Mouse (Mus musculus): ENCODE data around the gene Tmed6. TPM values are rescaled to one million over a fixed set of nuclear protein-coding genes. Genes with fewer than 3 reads are reported as not detected.

The Tmed6 gene
- total and polyA plus RNA-seq, 2 experiments = 2.0 TPM; not detected in 1

DNA sequence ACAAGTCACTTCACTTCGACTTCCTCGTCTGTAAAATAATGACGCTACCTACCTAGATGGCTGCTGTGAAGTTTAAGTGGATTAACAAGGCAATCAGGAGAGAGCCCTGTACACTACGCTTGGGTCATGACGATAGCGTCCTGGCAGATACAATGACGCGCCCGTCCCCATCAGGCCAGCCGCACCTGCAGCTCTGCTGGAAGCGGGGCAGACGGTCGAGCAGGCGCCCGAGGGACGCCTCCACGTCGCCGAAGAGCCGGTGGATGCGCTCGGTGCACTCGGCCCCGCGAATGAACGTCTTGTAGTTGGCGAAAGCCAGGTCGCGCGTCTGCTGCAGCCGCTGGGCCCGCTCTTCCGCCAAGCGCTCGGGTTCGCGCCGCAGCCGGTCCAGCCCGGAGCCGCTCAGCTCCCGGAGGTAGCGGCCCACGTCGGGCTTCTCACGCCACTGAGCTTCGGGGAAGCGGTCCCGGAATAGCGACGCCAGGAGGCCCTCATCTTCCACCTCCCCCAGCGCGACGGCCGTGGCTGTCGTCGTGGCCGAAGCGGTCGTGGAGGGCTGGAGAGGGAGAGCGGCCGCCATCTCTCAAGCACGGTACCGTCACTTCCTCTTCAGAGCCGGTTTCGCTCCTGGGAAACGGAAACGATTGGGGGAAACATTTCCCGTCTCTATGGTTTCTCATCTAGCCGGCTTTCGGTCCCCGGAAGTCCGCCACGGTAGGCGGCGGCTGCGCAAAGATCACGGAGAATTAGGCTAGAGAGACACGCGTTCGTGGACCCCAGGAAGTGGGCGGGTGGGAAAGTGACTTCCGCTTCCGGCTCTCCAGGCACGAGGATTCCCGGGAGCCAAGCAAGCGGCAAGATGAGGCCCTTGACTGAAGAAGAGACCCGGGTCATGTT, 9.1 kb downstream of the Tmed6 start, which contains the start of the genes Cog8 and Nip7:
Gene Cog8 (minus strand): TSS at position 614 of the 897 bp plus-strand sequence.
Gene Nip7 (plus strand): TSS at position 802 of the 897 bp plus-strand sequence.
- TF ChIP-seq CTCF (IDR thresholded peaks at IDR 0.05; ENCODE audit: low read depth, low read length) (no peak), POLR2A (IDR thresholded peaks at IDR 0.05; ENCODE audit: extremely low read depth, insufficient read depth, low read length) (peak; percentile 49; the same call in 1 of the 2 replicates)
- DNase-seq (ENCODE audit: extremely low read depth, low read depth, low spot score) = peak; percentile 95
- peak within 1 kb of the TSS; percentile 73 for H3K4me3 ChIP-seq (ENCODE audit: insufficient read depth, low read depth, low read length)
- H3K36me3 ChIP-seq (ENCODE audit: control insufficient read depth, insufficient read depth, low read length) = peaks cover 22% of the 10 kb centered on the region
- H3K4me1 ChIP-seq (ENCODE audit: control insufficient read depth, insufficient read depth, low read length) = peaks cover 4% of the 10 kb centered on the region
- H3K79me2 ChIP-seq (ENCODE audit: control insufficient read depth, insufficient read depth, low read length) = peaks cover 7% of the 10 kb centered on the region; the same call in 1 of the 2 replicates
- WGBS = under 1% methylated on average over 88 of the region's 88 CpGs
- H3K27me3 ChIP-seq (ENCODE audit: control insufficient read depth, insufficient read depth, low read length) = no peaks in the 10 kb centered on the region
- peak within 1 kb of the TSS; percentile 58 for H3K27ac ChIP-seq (replicated peaks; ENCODE audit: insufficient read depth, low read depth, low read length)
- H3K9ac ChIP-seq (ENCODE audit: low read depth, low read length) = peak within 1 kb of the TSS; percentile 91

GRCm38 (mm10) chr8:107052046-107052445, 13.4 kb downstream of the Tmed6 start:
- H3K27me3 ChIP-seq (ENCODE audit: control insufficient read depth, insufficient read depth, low read length) = no peaks in the 10 kb centered on the region
- H3K79me2 ChIP-seq (ENCODE audit: control insufficient read depth, insufficient read depth, low read length) = peaks cover 7% of the 10 kb centered on the region; the same call in 1 of the 2 replicates
- WGBS = 96% methylated on average over 8 of the region's 8 CpGs
- peaks cover 7% of the 10 kb centered on the region; the same call in 1 of the 2 replicates for H3K4me1 ChIP-seq (ENCODE audit: control insufficient read depth, insufficient read depth, low read length)
- H3K27ac ChIP-seq (replicated peaks; ENCODE audit: insufficient read depth, low read depth, low read length) = no peak overlapping the region
- no peak for DNase-seq (ENCODE audit: extremely low read depth, low read depth, low spot score)
- H3K36me3 ChIP-seq (ENCODE audit: control insufficient read depth, insufficient read depth, low read length) = peaks cover 21% of the 10 kb centered on the region
- no peak for TF ChIP-seq POLR2A (IDR thresholded peaks at IDR 0.05; ENCODE audit: extremely low read depth, insufficient read depth, low read length)
- H3K9ac ChIP-seq (ENCODE audit: low read depth, low read length) = no peak overlapping the region
- H3K4me3 ChIP-seq (ENCODE audit: insufficient read depth, low read depth, low read length) = no peak overlapping the region

- Histone ChIP-seq H3K36me3 (ENCODE audit: control insufficient read depth, insufficient read depth, low read length) (peaks cover 46% of the 10 kb centered on the region), H3K27ac (replicated peaks; ENCODE audit: insufficient read depth, low read depth, low read length) (no peak overlapping the region), H3K27me3 (ENCODE audit: control insufficient read depth, insufficient read depth, low read length) (no peaks in the 10 kb centered on the region), H3K9ac (ENCODE audit: low read depth, low read length) (no peak overlapping the region), H3K4me1 (ENCODE audit: control insufficient read depth, insufficient read depth, low read length) (peaks cover 8% of the 10 kb centered on the region; the same call in 1 of the 2 replicates), H3K79me2 (ENCODE audit: control insufficient read depth, insufficient read depth, low read length) (peaks cover 5% of the 10 kb centered on the region; the same call in 1 of the 2 replicates), H3K4me3 (ENCODE audit: insufficient read depth, low read depth, low read length) (no peak overlapping the region)
- no peak for DNase-seq (ENCODE audit: extremely low read depth, low read depth, low spot score)
- 90% methylated on average over 4 of the region's 4 CpGs for WGBS
- TF ChIP-seq POLR2A (IDR thresholded peaks at IDR 0.05; ENCODE audit: extremely low read depth, insufficient read depth, low read length) (no peak), CTCF (IDR thresholded peaks at IDR 0.05; ENCODE audit: low read depth, low read length) (no peak)
Observed at GRCm38 (mm10) chr8:107049480-107049879, 16.0 kb downstream of the Tmed6 start.

- H3K79me2 ChIP-seq (ENCODE audit: control insufficient read depth, insufficient read depth, low read length) = peaks cover 5% of the 10 kb centered on the region; the same call in 1 of the 2 replicates
- peak within 1 kb of the TSS; percentile 72 for H3K27ac ChIP-seq (replicated peaks; ENCODE audit: insufficient read depth, low read depth, low read length)
- WGBS = 9% methylated on average over 87 of the region's 87 CpGs
- DNase-seq (ENCODE audit: extremely low read depth, low read depth, low spot score) = peak; percentile 78
- peak within 1 kb of the TSS; percentile 74 for H3K4me3 ChIP-seq (ENCODE audit: insufficient read depth, low read depth, low read length)
- H3K9ac ChIP-seq (ENCODE audit: low read depth, low read length) = peak within 1 kb of the TSS; percentile 92
- no peaks in the 10 kb centered on the region for H3K27me3 ChIP-seq (ENCODE audit: control insufficient read depth, insufficient read depth, low read length)
- no peak for TF ChIP-seq POLR2A (IDR thresholded peaks at IDR 0.05; ENCODE audit: extremely low read depth, insufficient read depth, low read length)
- TF ChIP-seq CTCF (IDR thresholded peaks at IDR 0.05; ENCODE audit: low read depth, low read length) = no peak
- H3K36me3 ChIP-seq (ENCODE audit: control insufficient read depth, insufficient read depth, low read length) = peaks cover 54% of the 10 kb centered on the region
- peaks cover 12% of the 10 kb centered on the region for H3K4me1 ChIP-seq (ENCODE audit: control insufficient read depth, insufficient read depth, low read length)
Observed at GRCm38 (mm10) chr8:107048061-107048941, 17.1 kb downstream of the Tmed6 start, which contains the start of gene Pdf. Gene Pdf (minus strand): TSS chr8:107048614.

GRCm38 (mm10) chr8:107046976-107047375, 18.5 kb downstream of the Tmed6 start:
- DNase-seq (ENCODE audit: extremely low read depth, low read depth, low spot score) = no peak
- Histone ChIP-seq H3K4me3 (ENCODE audit: insufficient read depth, low read depth, low read length) (no peak overlapping the region), H3K27me3 (ENCODE audit: control insufficient read depth, insufficient read depth, low read length) (no peaks in the 10 kb centered on the region), H3K36me3 (ENCODE audit: control insufficient read depth, insufficient read depth, low read length) (peaks cover 51% of the 10 kb centered on the region), H3K9ac (ENCODE audit: low read depth, low read length) (no peak overlapping the region; the same call in 1 of the 2 replicates), H3K4me1 (ENCODE audit: control insufficient read depth, insufficient read depth, low read length) (peaks cover 12% of the 10 kb centered on the region), H3K79me2 (ENCODE audit: control insufficient read depth, insufficient read depth, low read length) (peaks cover 5% of the 10 kb centered on the region; the same call in 1 of the 2 replicates), H3K27ac (replicated peaks; ENCODE audit: insufficient read depth, low read depth, low read length) (no peak overlapping the region)
- no peak for TF ChIP-seq POLR2A (IDR thresholded peaks at IDR 0.05; ENCODE audit: extremely low read depth, insufficient read depth, low read length)
- TF ChIP-seq CTCF (IDR thresholded peaks at IDR 0.05; ENCODE audit: low read depth, low read length) = no peak
- 71% methylated on average over 5 of the region's 5 CpGs for WGBS

Data from liver, adult 2 months (tissue).